Comparison of ENCODE assay signal across 15 mouse cellular contexts in genomic region chr11:35589892-35590291, GRCm38 (mm10).
A peak's percentile ranks its signal among the peaks of the same experiment; 100 is the strongest.
DNase-seq lines count a peak whose midpoint lies in the region; TF ChIP-seq lines count a peak whose summit lies in the region.
"Had no signal": no experiment of that assay in that cellular context is flagged by ENCODE, and none has a peak within 500 bp of the region (broad histone marks: within the 10 kb centered on the region; RNA-seq: fewer than 3 reads in every experiment).

No protein-coding gene starts in this region.

- no peak for TF ChIP-seq CTCF in embryonic fibroblast, embryonic 13.5 days (IDR thresholded peaks at IDR 0.05; ENCODE audit: borderline replicate concordance, insufficient read depth, low read length)
- TF ChIP-seq CTCF in heart, adult 2 months (IDR thresholded peaks at IDR 0.05), result no peak
- no peak for TF ChIP-seq CTCF in left cerebral cortex, adult 2 months (IDR thresholded peaks at IDR 0.05)

- H3K9ac ChIP-seq in heart, adult 2 months (ENCODE audit: low read depth, low read length), result no peak overlapping the region
- H3K9ac ChIP-seq: heart, embryonic 12.5 days; hindbrain, embryonic 14.5 days had no signal

- H3K4me3 ChIP-seq in embryonic fibroblast, embryonic 13.5 days (ENCODE audit: insufficient read depth, low read length), result no peak overlapping the region
- no peak overlapping the region for H3K4me3 ChIP-seq in heart, adult 2 months
- H3K4me3 ChIP-seq in left cerebral cortex, adult 2 months, result no peak overlapping the region
- H3K4me3 ChIP-seq: embryonic facial prominence, embryonic 10.5 days; erythroblast, embryonic 14.5 days; heart, embryonic 12.5 days; hindbrain, embryonic 10.5 days had no signal

- WGBS in heart, adult 2 months, result 82% methylated on average over 7 of the region's 7 CpGs

- TF ChIP-seq POLR2A in embryonic fibroblast, embryonic 13.5 days (IDR thresholded peaks at IDR 0.05; ENCODE audit: low read depth, low read length), result no peak
- TF ChIP-seq POLR2A in heart, adult 2 months (IDR thresholded peaks at IDR 0.05; ENCODE audit: insufficient read depth, low read depth, low read length), result no peak

- no peak for TF ChIP-seq EP300 in heart, adult 2 months (IDR thresholded peaks at IDR 0.05; ENCODE audit: insufficient read depth, low read depth, low read length)

- H3K27ac ChIP-seq in embryonic fibroblast, embryonic 13.5 days (ENCODE audit: insufficient read depth, low read length), result peak overlapping the region; percentile 21; the same call in 1 of the 2 replicates
- no peak overlapping the region for H3K27ac ChIP-seq in heart, adult 2 months
- no peak overlapping the region for H3K27ac ChIP-seq in left cerebral cortex, adult 2 months
- H3K27ac ChIP-seq: embryonic facial prominence, embryonic 10.5 days; hindbrain, embryonic 10.5 days; hindbrain, embryonic 14.5 days had no signal

- no peaks in the 10 kb centered on the region for H3K79me2 ChIP-seq in heart, adult 2 months (replicated peaks; ENCODE audit: control insufficient read depth, insufficient read depth, low read length)

- intact Hi-C loops in heart, adult 2 months (cut with DNase I), result no loop called here
- intact Hi-C loops in left cerebral cortex, adult 2 months (cut with DNase I), result no loop called here

- DNase-seq in 416B (ENCODE audit: low read depth) (peak; percentile 15), MN1 (ENCODE audit: low spot score) (peak; percentile 76)
- DNase-seq in heart, adult 2 months, result no peak
- DNase-seq in left cerebral cortex, adult 2 months (ENCODE audit: extremely low spot score in 1 of 2, low spot score in 2 of 2), result no peak
- DNase-seq in frontal cortex, adult 2 months (ENCODE audit: extremely low spot score in 1 of 2, low spot score in 1 of 2), result no peak
- DNase-seq: cerebellum, adult 2 months; cerebellum, postnatal 10 days; gastrocnemius, postnatal 14 days; kidney, adult 8-10 months had no signal

- no peaks in the 10 kb centered on the region for H3K27me3 ChIP-seq in heart, adult 2 months (ENCODE audit: control insufficient read depth, insufficient read depth, low read length)
- H3K27me3 ChIP-seq: heart, embryonic 12.5 days had no signal

- peaks cover 14% of the 10 kb centered on the region for H3K4me1 ChIP-seq in embryonic fibroblast, embryonic 13.5 days (ENCODE audit: control insufficient read depth, insufficient read depth, low read length)
- H3K4me1 ChIP-seq in heart, adult 2 months (ENCODE audit: control insufficient read depth, insufficient read depth, low read length), result no peaks in the 10 kb centered on the region; the same call in 1 of the 2 replicates
- H3K4me1 ChIP-seq: heart, embryonic 12.5 days had no signal

- no peaks in the 10 kb centered on the region for H3K36me3 ChIP-seq in heart, adult 2 months (ENCODE audit: control insufficient read depth, insufficient read depth, low read length)
- H3K36me3 ChIP-seq: heart, embryonic 12.5 days had no signal

Comparison
In these comparisons a context has a peak if more than half of its experiments do, and no peak if none do; other contexts are left out.
1. DNase-seq: peak in 416B (single experiment) and MN1 (single experiment); none in heart, adult 2 months (0 of 2), left cerebral cortex, adult 2 months (0 of 2) and frontal cortex, adult 2 months (0 of 2).